Mouse (Mus musculus) olfactory bulb, adult 2 months (tissue): Measurements from ENCODE around the gene Sfxn2.

Experiments
- CTCF ChIP-seq: fragments of 200-500 bp; IDR thresholded peaks from 2 replicates; pipeline ENCODE4 v1.5.1; 2012; ENCODE audit warnings: low read depth, mild to moderate bottlenecking, low read length, moderate library complexity; ENCODE audit not compliant: insufficient read depth
- POLR2A ChIP-seq: fragments of 200-500 bp; IDR thresholded peaks from 2 replicates; pipeline ENCODE4 v1.6.1; 2012; ENCODE audit warnings: mild to moderate bottlenecking, low read depth, low read length, moderate library complexity; ENCODE audit not compliant: insufficient read depth

DNA sequence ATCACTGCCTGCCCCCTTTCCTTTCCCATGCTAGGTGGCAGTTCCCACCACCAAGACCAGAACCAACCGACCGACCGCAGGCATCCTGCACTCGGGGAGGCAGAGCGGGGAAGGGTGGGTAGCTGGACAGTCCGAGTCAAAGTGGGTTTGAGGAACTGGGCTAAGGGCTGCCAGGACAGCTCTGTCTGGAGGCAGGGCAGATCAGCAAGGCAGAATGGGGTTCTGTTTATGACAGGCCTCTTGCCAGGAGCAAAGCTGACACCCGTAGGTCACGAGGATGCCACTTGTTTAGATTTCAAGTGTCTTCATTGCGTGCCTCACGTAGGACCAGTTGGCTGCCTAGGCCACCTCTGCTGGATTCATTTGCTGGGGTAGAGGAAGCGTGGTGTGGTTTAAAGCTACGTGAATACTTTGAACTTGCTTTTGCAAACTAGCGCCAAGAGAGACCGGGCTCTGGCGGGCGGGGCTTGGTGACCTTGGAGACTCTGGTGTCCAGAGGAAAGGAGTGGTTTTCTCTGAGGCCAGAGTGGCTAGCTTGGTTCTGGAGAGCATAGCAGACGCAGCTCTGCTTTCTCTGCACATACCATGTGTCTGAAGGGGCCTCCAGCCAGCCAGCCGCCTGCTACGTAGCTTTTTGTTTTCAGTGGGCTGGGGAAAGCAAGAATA, 68.4 kb downstream of the Sfxn2 start:
- TF ChIP-seq CTCF: no peak
- TF ChIP-seq POLR2A: no peak
